Mouse (Mus musculus) limb, embryonic 11.5 days (tissue): ENCODE data around the gene Flt3. TPM values are rescaled to one million over a fixed set of nuclear protein-coding genes. Genes with fewer than 3 reads are reported as not detected.
A peak's percentile ranks its signal among the peaks of the same experiment; 100 is the strongest.

Source experiments
- ATAC-seq: fragments of 200-750 bp; cut with Nextera tagmentation; 2 replicates; pipeline ENCODE4 v1.8.0; 2017; ENCODE audit warnings: low read depth; ENCODE audit not compliant: insufficient number of reproducible peaks, low FRiP score, low TSS enrichment
- DNase-seq: peaks from one replicate; pipeline ENCODE4 v3.0.0-alpha.2; 2015; ENCODE audit warnings: low spot score
- H3K27ac ChIP-seq: fragments of 300-500 bp; sonication (generic); replicated peaks from 2 replicates; pipeline ENCODE4 v1.5.1; 2014; ENCODE audit warnings: low read depth, mild to moderate bottlenecking, low read length
- H3K27me3 ChIP-seq: fragments of 300-500 bp; sonication (generic); 2 replicates; pipeline ENCODE4 v1.6.1; 2014; ENCODE audit warnings: mild to moderate bottlenecking, low read length, mixed read lengths; ENCODE audit not compliant: control insufficient read depth, insufficient read depth
- H3K36me3 ChIP-seq: fragments of 300-500 bp; sonication (generic); 2 replicates; pipeline ENCODE4 v1.6.1; 2014; ENCODE audit warnings: mild to moderate bottlenecking, low read length, moderate library complexity, mixed read lengths; ENCODE audit not compliant: control insufficient read depth, insufficient read depth
- H3K4me1 ChIP-seq: fragments of 300-500 bp; sonication (generic); 2 replicates; pipeline ENCODE4 v1.6.1; 2014; ENCODE audit warnings: low read length, mixed read lengths; ENCODE audit not compliant: control insufficient read depth, insufficient read depth
- H3K4me2 ChIP-seq: fragments of 300-500 bp; sonication (generic); 2 replicates; pipeline ENCODE4 v1.6.1; 2014; ENCODE audit warnings: low read depth, mild to moderate bottlenecking, moderate library complexity; ENCODE audit not compliant: severe bottlenecking
- H3K4me3 ChIP-seq: fragments of 300-500 bp; sonication (generic); 2 replicates; pipeline ENCODE4 v1.5.1; 2014; ENCODE audit warnings: low read depth, low read length
- H3K9ac ChIP-seq: fragments of 300-500 bp; sonication (generic); 2 replicates; pipeline ENCODE4 v1.6.1; 2014; ENCODE audit warnings: mild to moderate bottlenecking, low read length
- H3K9me3 ChIP-seq: fragments of 300-500 bp; sonication (generic); 2 replicates; pipeline ENCODE4 v1.6.1; 2016; ENCODE audit warnings: low read length; ENCODE audit not compliant: control insufficient read depth
- WGBS: fragments of 180-500 bp; shearing (Covaris S2); extraction: QIAGEN DNeasy Blood & Tissue Kit; methylation state at CpG from one replicate; pipeline ENCODE4 v1.1.7; 2014; 5-methylcytosine and 5-hydroxymethylcytosine counted together
- polyA plus RNA-seq: library from polyadenylated mRNA; unstranded; fragments of >200 nt; fragmentation: Nextera tagmentation; extraction: Ambion mirVana; gene quantifications from 2 replicates; pipeline ENCODE4 v1.2.1, GENCODE M21; 2014

Gene Flt3
- polyA plus RNA-seq = 0.08 and 0.27 TPM in 2 replicates

DNA sequence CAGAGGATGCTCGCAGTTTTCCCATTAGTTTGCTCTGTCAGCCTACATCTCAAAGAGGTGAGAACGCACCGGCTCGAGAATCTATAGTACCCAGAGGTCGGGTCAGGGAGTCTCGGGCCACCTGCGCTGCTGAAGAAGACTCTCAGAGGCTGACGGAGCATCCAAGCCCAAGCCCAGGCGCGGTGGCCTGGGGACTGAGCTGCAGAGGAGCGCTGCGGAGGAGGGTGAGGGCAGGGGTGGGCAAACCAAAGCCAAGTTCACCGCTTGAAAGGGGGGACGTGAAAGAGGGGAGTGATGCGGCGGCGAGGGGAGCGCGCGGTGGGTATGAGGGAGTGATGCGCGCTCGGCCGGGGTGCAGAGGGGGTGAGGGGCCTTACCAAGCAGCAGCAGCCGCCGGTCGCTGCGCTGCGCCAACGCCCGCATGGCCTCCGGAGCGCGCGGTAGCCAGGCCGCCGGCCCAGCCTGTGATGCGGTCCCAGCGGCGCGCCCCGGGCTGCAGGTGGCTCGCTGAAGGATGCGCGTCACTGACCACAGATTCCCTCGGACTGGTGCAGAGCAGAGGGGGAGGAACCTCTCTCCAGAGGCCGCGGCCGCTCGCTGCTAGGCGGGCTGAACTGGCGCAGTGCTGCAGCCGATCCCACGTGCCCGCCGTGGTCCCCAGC, at the start of gene Flt3:
TSS of gene Flt3 (minus strand) at position 647 of the 662 bp plus-strand sequence.
- H3K4me1 ChIP-seq = 0 out of 2 replicates have a peak, but pooled peaks cover 4% of the 10 kb centered on the region
- H3K27me3 ChIP-seq = peaks cover 49% of the 10 kb centered on the region
- H3K9me3 ChIP-seq = no peaks in the 10 kb centered on the region
- H3K27ac ChIP-seq = no peak within 1 kb of the TSS
- H3K9ac ChIP-seq = peak within 1 kb of the TSS; percentile 17; the same call in 1 of the 2 replicates
- DNase-seq (peak; percentile 69), ATAC-seq (peak; percentile 71)
- under 1% methylated on average over 56 of the region's 56 CpGs for WGBS
- H3K36me3 ChIP-seq = no peaks in the 10 kb centered on the region
- H3K4me2 ChIP-seq = peak within 1 kb of the TSS; percentile 83
- H3K4me3 ChIP-seq = peak within 1 kb of the TSS; percentile 39

DNA sequence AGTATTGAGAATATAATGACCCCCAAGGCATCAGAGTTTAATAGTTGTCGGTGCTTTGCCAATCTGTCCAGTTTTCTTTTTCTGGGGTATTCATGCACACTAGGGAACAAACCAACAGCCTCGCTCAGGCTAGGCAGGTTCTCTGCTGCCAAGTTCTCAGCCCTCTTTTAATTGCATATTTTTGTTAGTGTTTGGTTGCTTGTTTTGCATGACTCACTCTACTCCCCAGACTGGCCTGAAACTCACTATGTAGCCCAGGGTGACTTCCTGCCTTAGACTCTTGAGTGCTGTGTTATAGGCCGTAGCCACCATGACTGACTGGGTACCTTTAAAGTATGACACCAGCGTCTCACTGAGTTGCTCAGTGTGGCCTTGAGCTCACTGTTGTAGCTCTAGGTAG, 48.6 kb upstream of the Flt3 start:
- ATAC-seq (no peak), DNase-seq (no peak)
- WGBS = 85% methylated on average over 4 of the region's 4 CpGs
- Histone ChIP-seq H3K27ac (no peak overlapping the region), H3K4me2 (no peak overlapping the region), H3K9ac (no peak overlapping the region), H3K36me3 (no peaks in the 10 kb centered on the region), H3K9me3 (no peaks in the 10 kb centered on the region), H3K4me1 (no peaks in the 10 kb centered on the region), H3K4me3 (no peak overlapping the region), H3K27me3 (no peaks in the 10 kb centered on the region)

GRCm38 (mm10) chr5:147448526-147448925, 48.2 kb upstream of the Flt3 start:
- Histone ChIP-seq H3K27ac (no peak overlapping the region), H3K4me3 (no peak overlapping the region), H3K4me1 (no peaks in the 10 kb centered on the region), H3K9me3 (no peaks in the 10 kb centered on the region), H3K4me2 (no peak overlapping the region), H3K27me3 (no peaks in the 10 kb centered on the region), H3K36me3 (no peaks in the 10 kb centered on the region), H3K9ac (no peak overlapping the region)
- no peak for DNase-seq
- ATAC-seq = no peak
- 46% methylated on average over 4 of the region's 4 CpGs for WGBS

DNA sequence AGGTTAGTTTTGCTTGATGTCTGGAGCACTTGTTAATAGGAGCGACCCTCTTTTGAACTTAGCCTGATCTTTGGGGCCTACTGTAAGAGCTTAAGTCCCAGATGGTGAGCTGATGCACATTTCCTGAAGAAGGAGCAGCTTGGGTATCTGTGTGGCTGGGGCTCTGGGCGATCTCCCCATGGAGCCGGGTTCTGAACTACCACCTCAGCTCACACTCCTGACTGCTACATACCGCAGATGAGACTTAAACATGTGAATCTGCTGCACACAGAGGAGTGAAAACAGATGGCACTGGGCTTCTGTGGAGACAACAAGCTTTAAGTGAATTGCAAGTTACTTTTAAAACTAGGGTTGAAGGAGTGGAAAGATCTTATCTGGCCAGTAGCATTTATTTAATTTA, 45.0 kb upstream of the Flt3 start:
- ATAC-seq = no peak
- no peaks in the 10 kb centered on the region for H3K4me1 ChIP-seq
- no peak for DNase-seq
- no peaks in the 10 kb centered on the region for H3K9me3 ChIP-seq
- H3K27ac ChIP-seq = no peak overlapping the region
- no peak overlapping the region for H3K9ac ChIP-seq
- H3K27me3 ChIP-seq = no peaks in the 10 kb centered on the region
- H3K4me2 ChIP-seq = no peak overlapping the region
- no peak overlapping the region for H3K4me3 ChIP-seq
- 90% methylated on average over 4 of the region's 4 CpGs for WGBS
- no peaks in the 10 kb centered on the region for H3K36me3 ChIP-seq

GRCm38 (mm10) chr5:147444757-147445156, 44.5 kb upstream of the Flt3 start:
- H3K27ac ChIP-seq = no peak overlapping the region
- ATAC-seq (no peak), DNase-seq (no peak)
- no peaks in the 10 kb centered on the region for H3K27me3 ChIP-seq
- H3K9ac ChIP-seq = no peak overlapping the region
- H3K9me3 ChIP-seq = no peaks in the 10 kb centered on the region
- no peaks in the 10 kb centered on the region for H3K4me1 ChIP-seq
- H3K36me3 ChIP-seq = no peaks in the 10 kb centered on the region
- H3K4me2 ChIP-seq = no peak overlapping the region
- 94% methylated on average over 2 of the region's 2 CpGs for WGBS
- H3K4me3 ChIP-seq = no peak overlapping the region

DNA sequence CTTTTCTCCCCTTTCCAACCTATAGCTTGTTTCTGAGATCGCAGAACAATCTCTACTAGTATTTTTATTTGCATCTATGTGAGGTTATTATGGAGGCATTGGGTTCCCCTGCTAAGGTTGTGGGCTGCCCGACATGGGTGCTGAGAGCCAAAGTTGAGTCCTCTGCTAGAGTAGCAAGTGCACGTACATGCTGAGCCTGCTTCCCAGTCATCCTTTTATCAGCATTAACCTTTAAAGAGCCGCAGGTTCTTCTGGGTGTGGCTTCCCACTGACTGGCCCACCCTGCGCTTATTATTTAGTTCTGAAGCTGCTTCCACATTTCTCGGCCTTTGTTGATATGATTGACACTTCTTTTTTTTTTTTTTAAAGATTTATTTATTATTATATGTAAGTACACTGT, 44.0 kb upstream of the Flt3 start:
- ATAC-seq (no peak), DNase-seq (no peak)
- H3K36me3 ChIP-seq = no peaks in the 10 kb centered on the region
- H3K9ac ChIP-seq = no peak overlapping the region
- no peaks in the 10 kb centered on the region for H3K4me1 ChIP-seq
- no peak overlapping the region for H3K4me2 ChIP-seq
- no peaks in the 10 kb centered on the region for H3K27me3 ChIP-seq
- H3K9me3 ChIP-seq = no peaks in the 10 kb centered on the region
- no peak overlapping the region for H3K4me3 ChIP-seq
- H3K27ac ChIP-seq = no peak overlapping the region
- 86% methylated on average over 6 of the region's 6 CpGs for WGBS

- ATAC-seq (no peak), DNase-seq (no peak)
- H3K36me3 ChIP-seq = no peaks in the 10 kb centered on the region
Observed at GRCm38 (mm10) chr5:147442741-147443140, 42.5 kb upstream of the Flt3 start.

GRCm38 (mm10) chr5:147441979-147442378, 41.7 kb upstream of the Flt3 start:
- Histone ChIP-seq H3K4me3 (no peak overlapping the region), H3K9me3 (no peaks in the 10 kb centered on the region), H3K36me3 (no peaks in the 10 kb centered on the region), H3K4me2 (no peak overlapping the region), H3K27me3 (no peaks in the 10 kb centered on the region), H3K9ac (no peak overlapping the region), H3K4me1 (no peaks in the 10 kb centered on the region), H3K27ac (no peak overlapping the region)
- DNase-seq = no peak
- no peak for ATAC-seq
- 90% methylated on average over 1 of the region's 1 CpGs for WGBS

More at GRCm38 (mm10) chr5:147442741-147443140, 42.5 kb upstream of the Flt3 start:
- no peak overlapping the region for H3K27ac ChIP-seq
- no peak overlapping the region for H3K4me3 ChIP-seq
- no peaks in the 10 kb centered on the region for H3K4me1 ChIP-seq
- no peak overlapping the region for H3K9ac ChIP-seq
- H3K4me2 ChIP-seq = no peak overlapping the region
- no peaks in the 10 kb centered on the region for H3K27me3 ChIP-seq
- H3K9me3 ChIP-seq = no peaks in the 10 kb centered on the region
- 81% methylated on average over 4 of the region's 4 CpGs for WGBS
